Mouse (Mus musculus) retina, embryonic 14.5 days (tissue): ENCODE results near the gene Klhdc8a.
"Not testable (repeated sequence)": the region's sequence is repeated elsewhere in the genome, so short reads cannot be mapped to it uniquely, and the experiment has no call there.

Source experiments
- DNase-seq: peaks from one replicate; pipeline ENCODE4 v3.0.0-alpha.2; 2015; ENCODE audit warnings: low spot score

Klhdc8a gene

GRCm38 (mm10) chr1:132345514-132345913 lies 47.1 kb downstream of the Klhdc8a start:
- DNase-seq, result no peak

GRCm38 (mm10) chr1:132346134-132346851 lies 47.9 kb downstream of the Klhdc8a start:
- no peak for DNase-seq

- DNase-seq, result no peak
Observed at GRCm38 (mm10) chr1:132346951-132347350, 48.5 kb downstream of the Klhdc8a start.

- no peak for DNase-seq
Observed at GRCm38 (mm10) chr1:132348401-132348800, 50.0 kb downstream of the Klhdc8a start.

- DNase-seq, result not testable (repeated sequence)
Observed at GRCm38 (mm10) chr1:132349049-132349448, 50.6 kb downstream of the Klhdc8a start.

GRCm38 (mm10) chr1:132349601-132350000 lies 51.2 kb downstream of the Klhdc8a start:
- DNase-seq, result not testable (repeated sequence)

- DNase-seq, result no peak
Observed at GRCm38 (mm10) chr1:132351058-132351457, 52.6 kb downstream of the Klhdc8a start.

- no peak for DNase-seq
Observed at GRCm38 (mm10) chr1:132353389-132353788, 55.0 kb downstream of the Klhdc8a start.

GRCm38 (mm10) chr1:132354234-132354633 lies 55.8 kb downstream of the Klhdc8a start:
- no peak for DNase-seq

- DNase-seq, result no peak
Observed at GRCm38 (mm10) chr1:132355162-132355601, 56.8 kb downstream of the Klhdc8a start.

GRCm38 (mm10) chr1:132355841-132356242 lies 57.4 kb downstream of the Klhdc8a start:
- peak; percentile 97 for DNase-seq

GRCm38 (mm10) chr1:132356841-132357240 lies 58.4 kb downstream of the Klhdc8a start:
- no peak for DNase-seq
